14 mouse cellular contexts compared by ENCODE assay signal in the genomic region with DNA sequence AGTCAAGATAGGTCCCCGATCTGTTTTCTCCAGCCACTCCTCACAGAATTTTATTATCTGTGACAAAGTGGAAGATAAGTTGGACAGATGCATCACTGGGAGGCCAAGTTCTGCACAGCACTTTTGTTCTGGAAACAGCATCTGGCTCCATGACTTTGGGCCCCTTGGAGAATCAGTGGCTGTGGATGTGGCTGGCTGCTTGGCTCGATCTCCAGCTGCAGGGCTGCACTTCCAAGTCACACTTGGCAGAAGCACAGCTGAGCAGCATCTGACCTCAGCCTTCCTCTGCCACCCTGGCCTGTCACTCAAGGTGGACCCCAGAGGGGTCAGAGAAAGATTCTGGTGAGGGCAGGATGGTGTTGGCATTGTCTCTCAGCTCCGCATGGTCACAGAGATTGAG. TPM values are rescaled to one million over a fixed set of nuclear protein-coding genes. Genes with fewer than 3 reads are reported as not detected.
DNase-seq lines count a peak whose midpoint lies in the region; ATAC-seq and TF ChIP-seq lines count a peak whose summit lies in the region.
"Had no signal": no experiment of that assay in that cellular context is flagged by ENCODE, and none has a peak within 500 bp of the region (broad histone marks: within the 10 kb centered on the region; RNA-seq: fewer than 3 reads in every experiment).

No protein-coding gene starts in this region.

- H3K4me2 ChIP-seq in hindbrain, embryonic 14.5 days (replicated peaks) = no peak overlapping the region
- H3K4me2 ChIP-seq in heart, embryonic 16.5 days (ENCODE audit: low read depth, low read length) = no peak overlapping the region
- no peak overlapping the region for H3K4me2 ChIP-seq in limb, embryonic 14.5 days (replicated peaks; ENCODE audit: low read depth, low read length, severe bottlenecking)

- no peaks in the 10 kb centered on the region for H3K9me3 ChIP-seq in hindbrain, embryonic 10.5 days
- no peaks in the 10 kb centered on the region for H3K9me3 ChIP-seq in hindbrain, embryonic 14.5 days (ENCODE audit: control insufficient read depth, low read length)
- H3K9me3 ChIP-seq in heart, embryonic 16.5 days (replicated peaks; ENCODE audit: control insufficient read depth, low read length) = no peaks in the 10 kb centered on the region
- no peaks in the 10 kb centered on the region for H3K9me3 ChIP-seq in limb, embryonic 14.5 days (ENCODE audit: control insufficient read depth, low read length)
- H3K9me3 ChIP-seq: G1E; midbrain, embryonic 10.5 days had no signal

- no peak for TF ChIP-seq CTCF in gastrocnemius, adult 2 months (IDR thresholded peaks at IDR 0.05)
- no peak for TF ChIP-seq CTCF in thymus, adult 2 months (IDR thresholded peaks at IDR 0.05; ENCODE audit: borderline replicate concordance, control insufficient read depth, extremely low read depth, insufficient read depth, low read length, poor library complexity)

- no peak overlapping the region for H3K4me3 ChIP-seq in hindbrain, embryonic 10.5 days
- H3K4me3 ChIP-seq in hindbrain, embryonic 14.5 days (replicated peaks; ENCODE audit: low read length) = no peak overlapping the region
- no peak overlapping the region for H3K4me3 ChIP-seq in gastrocnemius, adult 2 months
- no peak overlapping the region for H3K4me3 ChIP-seq in heart, embryonic 16.5 days (ENCODE audit: low read length)
- H3K4me3 ChIP-seq in limb, embryonic 14.5 days (replicated peaks; ENCODE audit: low read length) = no peak overlapping the region
- H3K4me3 ChIP-seq in thymus, adult 2 months (ENCODE audit: control insufficient read depth, insufficient read depth, low read length) = no peak overlapping the region
- H3K4me3 ChIP-seq: layer of hippocampus, adult 2 months; midbrain, embryonic 10.5 days had no signal

- no peak for DNase-seq in hindbrain, embryonic 10.5 days (ENCODE audit: low spot score)
- DNase-seq in hindbrain, embryonic 14.5 days (ENCODE audit: low spot score) = no peak
- peak; percentile 75 for DNase-seq in gastrocnemius, adult 2 months
- no peak for DNase-seq in limb, embryonic 14.5 days (ENCODE audit: low spot score)
- no peak for DNase-seq in thymus, adult 2 months
- no peak for DNase-seq in thymus, postnatal 25 days
- DNase-seq: cerebellum, adult 11 months; kidney, adult 9 months had no signal

- no peaks in the 10 kb centered on the region for H3K36me3 ChIP-seq in hindbrain, embryonic 10.5 days
- H3K36me3 ChIP-seq in hindbrain, embryonic 14.5 days (replicated peaks; ENCODE audit: control insufficient read depth, insufficient read depth) = no peaks in the 10 kb centered on the region
- H3K36me3 ChIP-seq in heart, embryonic 16.5 days (ENCODE audit: control insufficient read depth, insufficient read depth) = no peaks in the 10 kb centered on the region
- H3K36me3 ChIP-seq in limb, embryonic 14.5 days (ENCODE audit: control insufficient read depth, insufficient read depth, low read length) = no peaks in the 10 kb centered on the region
- no peaks in the 10 kb centered on the region for H3K36me3 ChIP-seq in thymus, adult 2 months (ENCODE audit: control insufficient read depth, insufficient read depth, low read length)
- H3K36me3 ChIP-seq: G1E; midbrain, embryonic 10.5 days had no signal

- WGBS in hindbrain, embryonic 10.5 days = 72% methylated on average over 3 of the region's 3 CpGs
- 72% methylated on average over 3 of the region's 3 CpGs for WGBS in hindbrain, embryonic 14.5 days
- 46% methylated on average over 3 of the region's 3 CpGs for WGBS in heart, embryonic 16.5 days
- WGBS in limb, embryonic 14.5 days = 50% methylated on average over 3 of the region's 3 CpGs
- 93% methylated on average over 3 of the region's 3 CpGs for WGBS in thymus, adult 2 months

- TF ChIP-seq POLR2A in limb, embryonic 14.5 days (IDR thresholded peaks at IDR 0.05; ENCODE audit: borderline replicate concordance, extremely low read depth, insufficient read depth, insufficient read length) = no peak
- TF ChIP-seq POLR2A in thymus, adult 2 months (IDR thresholded peaks at IDR 0.05; ENCODE audit: control insufficient read depth, extremely low read depth, insufficient read depth, low read length, poor library complexity) = no peak

- no peak for ATAC-seq in hindbrain, embryonic 14.5 days (ENCODE audit: low FRiP score)
- ATAC-seq in heart, embryonic 16.5 days (replicated peaks; ENCODE audit: extremely low read depth, insufficient read depth, low FRiP score) = peak; percentile 45; the same call in 1 of the 2 replicates
- peak; percentile 72 for ATAC-seq in limb, embryonic 14.5 days (ENCODE audit: low FRiP score, low read depth)
- ATAC-seq: hindbrain, postnatal 0 days; lung, postnatal 0 days had no signal

- peak overlapping the region; percentile 45; the same call in 1 of the 2 replicates for H3K27ac ChIP-seq in hindbrain, embryonic 10.5 days
- no peak overlapping the region for H3K27ac ChIP-seq in hindbrain, embryonic 14.5 days
- peak overlapping the region; percentile 77 for H3K27ac ChIP-seq in gastrocnemius, adult 2 months
- peak overlapping the region; percentile 7 for H3K27ac ChIP-seq in heart, embryonic 16.5 days (ENCODE audit: low read length)
- no peak overlapping the region; the same call in 1 of the 2 replicates for H3K27ac ChIP-seq in limb, embryonic 14.5 days (replicated peaks; ENCODE audit: low read depth, low read length)
- no peak overlapping the region for H3K27ac ChIP-seq in thymus, adult 2 months (ENCODE audit: control insufficient read depth, insufficient read depth, low read length)
- H3K27ac ChIP-seq: hindbrain, postnatal 0 days; layer of hippocampus, adult 2 months; midbrain, embryonic 10.5 days had no signal

- peaks cover 6% of the 10 kb centered on the region for H3K4me1 ChIP-seq in hindbrain, embryonic 10.5 days (replicated peaks)
- no peaks in the 10 kb centered on the region for H3K4me1 ChIP-seq in hindbrain, embryonic 14.5 days (replicated peaks; ENCODE audit: control insufficient read depth, insufficient read depth, low read length)
- H3K4me1 ChIP-seq in heart, embryonic 16.5 days (ENCODE audit: control insufficient read depth, insufficient read depth, low read length) = peaks cover 10% of the 10 kb centered on the region
- peaks cover 10% of the 10 kb centered on the region; the same call in 1 of the 2 replicates for H3K4me1 ChIP-seq in limb, embryonic 14.5 days (ENCODE audit: control insufficient read depth, insufficient read depth, low read length)
- H3K4me1 ChIP-seq in thymus, adult 2 months (replicated peaks; ENCODE audit: control insufficient read depth, insufficient read depth, low read length) = peaks cover 23% of the 10 kb centered on the region

- intact Hi-C loops in gastrocnemius, adult 2 months (cut with DNase I) = no loop called here

- no peak overlapping the region for H3K9ac ChIP-seq in hindbrain, embryonic 14.5 days
- no peak overlapping the region for H3K9ac ChIP-seq in heart, embryonic 16.5 days (ENCODE audit: low read length)
- H3K9ac ChIP-seq in limb, embryonic 14.5 days (ENCODE audit: low read depth, low read length, severe bottlenecking) = no peak overlapping the region

- H3K27me3 ChIP-seq in hindbrain, embryonic 10.5 days (ENCODE audit: insufficient read depth, poor library complexity, severe bottlenecking) = no peaks in the 10 kb centered on the region
- no peaks in the 10 kb centered on the region for H3K27me3 ChIP-seq in hindbrain, embryonic 14.5 days (ENCODE audit: control insufficient read depth, insufficient read depth, low read length)
- no peaks in the 10 kb centered on the region; the same call in 1 of the 2 replicates for H3K27me3 ChIP-seq in heart, embryonic 16.5 days (ENCODE audit: control insufficient read depth, insufficient read depth, low read length)
- H3K27me3 ChIP-seq in limb, embryonic 14.5 days (ENCODE audit: control insufficient read depth, insufficient read depth, low read length) = no peaks in the 10 kb centered on the region
- H3K27me3 ChIP-seq in thymus, adult 2 months (ENCODE audit: control insufficient read depth, insufficient read depth, low read length) = no peaks in the 10 kb centered on the region

RNA-seq across cellular contexts. Expression of a gene that starts 22.0 kb away (rescaled TPM):
- polyA plus RNA-seq in hindbrain, embryonic 10.5 days (2016; fragmentation: Nextera tagmentation; extraction: Ambion mirVana) = 28.0 and 28.5 TPM in 2 replicates
- 24.0 and 28.3 TPM in 2 replicates for polyA plus RNA-seq in hindbrain, embryonic 14.5 days (2014; fragmentation: Nextera tagmentation; extraction: Ambion mirVana)
- 10 to 100 TPM; 13.7 to 19.7 TPM for total RNA-seq in gastrocnemius, adult 2 months (2021)
- 42.7 and 47.2 TPM in 2 replicates for polyA plus RNA-seq in heart, embryonic 16.5 days (2015; fragmentation: Nextera tagmentation; extraction: Ambion mirVana)
- polyA plus RNA-seq in limb, embryonic 14.5 days (2012; rRNA removed) = 80.1 and 81.1 TPM in 2 replicates
- 90.3 and 99.9 TPM in 2 replicates for polyA plus RNA-seq in limb, embryonic 14.5 days (2014; fragmentation: Nextera tagmentation; extraction: Ambion mirVana)
- 5.1 and 5.9 TPM in 2 replicates for polyA plus RNA-seq in thymus, adult 2 months (2012; rRNA removed)
- polyA plus RNA-seq: G1E had no signal

Comparison
In these comparisons a context has a peak if more than half of its experiments do, and no peak if none do; other contexts are left out.
1. H3K27ac ChIP-seq: peak in hindbrain, embryonic 10.5 days (single experiment), gastrocnemius, adult 2 months (single experiment) and heart, embryonic 16.5 days (single experiment); none in hindbrain, embryonic 14.5 days (single experiment), limb, embryonic 14.5 days (single experiment) and thymus, adult 2 months (single experiment).